Mouse (Mus musculus) A20 (cell line): ENCODE data around the gene Hpdl.

Experiments used
- DNase-seq: peaks from one replicate; pipeline ENCODE4 v3.0.0-alpha.2; 2011; ENCODE audit warnings: low read depth, low spot score

Gene Hpdl

GRCm38 (mm10) chr4:116799901-116800300 is 21.6 kb downstream of the Hpdl start:
- peak; percentile 59 for DNase-seq

- no peak for DNase-seq
Measured at GRCm38 (mm10) chr4:116796442-116797110, 24.9 kb downstream of the Hpdl start.

DNA sequence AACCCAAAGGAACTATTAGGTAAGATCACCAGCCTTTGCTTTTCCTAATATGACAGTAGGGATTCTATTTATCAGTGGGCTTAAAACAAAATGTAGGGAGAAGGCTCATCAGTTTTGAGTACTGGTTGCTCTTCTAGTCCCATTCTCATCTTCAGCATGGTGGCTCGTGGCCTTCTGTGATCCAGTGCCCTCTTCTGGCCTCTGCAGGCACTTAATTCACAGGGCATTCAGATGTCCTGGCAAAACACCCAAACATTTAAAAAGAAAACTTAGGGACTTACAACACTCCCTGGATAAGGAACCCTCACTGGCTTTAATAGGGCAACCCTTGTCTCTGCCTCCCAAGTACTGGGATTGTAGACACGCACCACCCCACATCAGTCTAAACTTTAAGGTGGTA is 27.2 kb downstream of the Hpdl start:
- peak; percentile 19 for DNase-seq

DNA sequence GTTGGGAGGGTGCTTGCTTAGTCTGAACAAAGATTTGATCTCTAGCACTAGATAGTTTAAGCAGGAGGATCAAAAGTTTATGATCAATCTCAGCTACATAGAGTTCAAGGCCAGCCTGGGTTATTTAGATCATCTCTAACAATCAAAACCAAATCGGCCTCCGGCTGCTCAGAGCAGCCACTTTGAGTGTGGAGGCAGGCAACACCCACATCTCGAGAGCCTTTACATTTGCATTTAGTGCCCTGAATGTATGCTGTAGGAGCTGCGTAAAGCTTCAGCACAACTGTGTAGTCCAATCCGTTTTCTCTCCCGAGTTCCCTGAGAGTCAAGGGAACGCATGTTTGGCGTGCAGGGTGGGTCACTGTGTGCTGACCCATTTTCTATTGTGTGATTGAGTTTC is 29.1 kb downstream of the Hpdl start:
- DNase-seq: no peak

DNA sequence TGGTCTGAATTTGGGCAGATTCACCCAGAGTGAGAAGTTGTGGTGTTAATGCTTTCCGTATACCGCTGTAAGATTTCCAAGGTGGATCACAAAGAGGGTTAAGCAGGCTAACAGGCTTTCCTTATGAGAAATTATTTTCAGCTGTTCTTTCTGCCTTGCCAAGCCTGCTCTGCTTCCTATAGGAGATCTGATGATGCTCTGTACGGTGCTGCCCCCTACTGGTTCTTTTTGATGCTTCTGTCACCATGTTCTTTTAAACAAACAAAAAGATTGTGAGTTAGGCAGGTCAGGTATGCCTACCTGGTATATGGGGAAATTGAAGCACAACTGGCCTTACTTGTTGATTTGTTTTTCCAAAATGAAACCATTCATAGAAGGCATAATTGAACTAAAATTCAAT is 32.6 kb downstream of the Hpdl start:
- peak; percentile 82 for DNase-seq

DNA sequence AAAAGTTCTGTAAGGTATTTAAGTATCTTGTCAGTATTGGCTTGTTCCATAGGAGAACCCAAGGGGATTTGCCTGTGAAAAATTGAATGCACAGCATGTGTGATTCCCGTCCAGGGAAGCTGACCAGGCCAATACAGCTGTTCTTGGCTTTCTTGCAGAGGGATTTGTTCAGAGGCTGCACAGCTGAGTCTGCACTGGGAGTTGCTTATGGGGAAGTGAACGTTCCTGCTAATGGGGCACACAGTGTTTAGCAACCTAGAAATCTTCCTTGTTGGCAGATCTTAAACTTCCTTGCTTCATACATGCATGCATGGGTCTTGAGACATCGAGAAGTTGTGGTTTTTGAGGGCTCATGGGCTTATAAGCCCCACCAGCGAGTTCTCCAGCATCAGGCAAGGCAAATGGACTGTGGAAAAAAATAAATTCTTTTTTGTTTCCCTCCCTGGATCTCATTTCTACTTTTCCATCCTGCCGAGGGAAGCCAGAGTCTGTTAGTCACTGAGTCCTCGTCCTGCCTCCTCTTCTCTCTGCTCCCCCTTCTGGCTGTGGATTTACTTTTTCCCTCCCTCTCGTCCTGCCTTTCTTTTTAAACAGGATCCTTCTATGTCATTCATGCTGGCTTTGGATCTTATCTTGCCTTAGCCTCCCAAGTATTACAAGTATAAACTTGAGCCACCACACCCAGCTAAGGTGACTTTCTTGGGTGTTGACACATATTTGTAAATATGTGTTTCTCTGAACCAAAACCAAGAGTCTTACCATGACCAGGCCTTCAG is 33.3 kb downstream of the Hpdl start:
- no peak for DNase-seq

DNA sequence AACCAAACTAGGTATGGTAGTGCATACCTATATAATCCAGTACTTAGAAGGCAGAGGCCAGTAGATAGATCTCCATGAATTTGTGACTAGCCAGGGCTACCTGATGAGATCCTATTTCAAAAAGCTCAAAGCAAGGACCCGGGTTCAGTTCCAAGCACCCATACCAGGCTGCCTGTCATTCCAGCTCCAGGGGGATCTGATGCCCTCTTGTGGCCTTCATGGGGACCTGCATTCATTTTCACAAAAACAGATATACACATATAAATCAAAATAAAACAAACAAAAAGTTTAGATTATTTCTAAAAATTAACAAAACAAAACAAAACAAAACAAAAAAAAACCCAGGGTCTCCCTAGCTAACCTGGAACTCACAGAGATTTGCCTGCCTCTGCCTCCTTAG is 34.9 kb downstream of the Hpdl start:
- peak; percentile 26 for DNase-seq

DNA sequence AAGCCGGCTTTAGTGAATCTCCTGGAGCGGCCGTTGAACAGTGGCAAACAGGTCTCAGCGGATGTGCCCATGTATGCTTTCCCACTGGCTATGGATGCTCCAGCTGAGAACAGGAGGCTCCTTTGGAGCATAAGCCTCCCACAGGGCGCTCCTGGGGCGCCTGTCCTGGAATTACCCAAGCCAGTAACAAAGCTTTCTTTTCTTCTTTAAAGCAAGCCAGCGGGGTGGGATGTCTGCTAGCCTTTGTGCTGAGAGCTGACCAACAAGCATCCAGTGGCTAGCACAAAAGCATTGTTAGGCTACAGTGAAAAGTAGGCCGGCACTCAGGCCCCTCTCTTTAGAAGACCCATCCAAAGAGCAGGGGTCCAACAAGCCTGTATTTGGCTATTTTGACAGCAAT is 39.3 kb downstream of the Hpdl start:
- no peak for DNase-seq

DNA sequence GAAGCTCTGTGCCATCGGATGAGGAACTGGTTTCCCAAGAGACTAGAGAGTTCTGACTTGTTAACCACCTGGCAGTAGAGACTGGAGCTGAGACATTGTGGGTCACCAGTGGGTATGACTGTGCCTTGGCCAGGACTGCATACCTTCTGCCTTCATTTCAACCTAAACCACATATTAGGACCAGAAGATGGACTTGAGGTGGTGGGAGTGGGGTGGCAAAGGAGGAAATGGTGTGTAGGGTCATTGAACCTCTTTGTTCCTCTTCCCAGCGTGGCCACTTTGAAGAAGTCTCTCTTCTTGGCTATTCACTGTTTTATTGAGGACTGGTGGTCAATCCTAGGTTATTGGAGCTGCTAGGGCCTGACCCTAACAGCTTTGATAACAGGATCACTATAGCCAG is 40.1 kb downstream of the Hpdl start:
- no peak for DNase-seq

DNA sequence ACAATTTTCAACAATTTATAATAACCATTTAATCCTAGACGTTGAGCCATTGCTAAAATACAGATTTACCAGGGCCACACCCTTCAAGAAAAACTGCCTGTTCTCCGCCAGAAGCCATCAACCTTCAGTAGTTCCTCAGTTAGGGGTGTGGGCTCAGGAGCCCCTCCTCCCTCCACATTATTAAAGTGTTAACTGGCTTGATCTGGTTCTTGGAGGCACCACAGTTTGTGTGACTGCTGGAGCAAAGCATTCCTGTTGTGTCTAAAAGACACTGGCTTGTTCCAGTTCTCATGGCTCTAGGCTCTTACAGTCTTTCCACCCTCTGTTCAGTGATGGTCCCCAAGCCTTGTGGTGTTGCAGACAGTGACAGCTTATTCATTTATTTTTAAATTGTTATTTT is 41.0 kb downstream of the Hpdl start:
- DNase-seq: no peak

DNA sequence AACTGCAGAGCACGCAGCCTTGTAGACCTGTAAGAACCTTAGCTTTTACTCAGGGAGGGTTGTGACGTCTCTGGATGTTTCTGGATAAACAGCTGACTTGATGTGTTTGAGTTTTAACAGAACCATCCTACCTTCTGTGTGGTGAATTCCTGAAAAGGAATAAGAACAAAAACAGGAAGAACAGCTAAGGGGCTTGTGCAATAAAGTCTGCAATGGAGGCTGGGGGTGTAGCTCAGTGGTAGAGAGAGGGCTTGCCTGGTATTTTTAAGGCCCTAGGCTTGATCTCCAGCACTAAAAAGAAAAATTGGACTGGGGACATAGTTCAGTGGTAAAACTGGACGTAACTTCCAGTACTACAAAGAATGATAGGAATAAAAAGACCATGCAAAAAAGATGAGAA is 44.4 kb downstream of the Hpdl start:
- no peak for DNase-seq

DNA sequence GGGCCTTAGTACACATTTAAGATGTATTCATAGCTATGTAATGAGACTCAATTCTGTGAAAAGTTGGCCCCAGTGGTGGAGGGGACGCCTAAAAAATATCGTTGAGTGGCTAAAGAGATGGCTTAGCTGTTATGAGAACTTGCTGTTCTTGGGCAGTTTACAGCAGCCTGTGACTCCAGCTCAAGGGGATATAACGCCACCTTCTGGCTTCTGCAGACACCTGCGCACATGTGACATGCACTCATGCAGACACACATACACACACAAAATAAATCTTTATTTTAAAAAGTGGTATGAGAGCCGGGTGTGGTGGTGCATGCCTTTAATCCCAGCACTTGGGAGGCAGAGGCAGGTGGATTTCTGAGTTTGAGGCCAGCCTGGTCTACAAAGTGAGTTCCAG is 45.1 kb downstream of the Hpdl start:
- DNase-seq: peak; percentile 17
